Mouse (Mus musculus) small intestine, adult 2 months (tissue): ENCODE measurements around the gene Lrrc34. TPM values are rescaled to one million over a fixed set of nuclear protein-coding genes. Genes with fewer than 3 reads are reported as not detected.
A peak's percentile ranks its signal among the peaks of the same experiment; 100 is the strongest.

Source experiments
- H3K27ac ChIP-seq: fragments of 200-500 bp; 2 replicates; pipeline ENCODE4 v1.5.1; 2012; ENCODE audit warnings: low read depth, low read length, control low read depth, inconsistent platforms; ENCODE audit not compliant: insufficient read depth
- H3K27me3 ChIP-seq: fragments of 200-500 bp; 2 replicates; pipeline ENCODE4 v1.6.1; 2012; ENCODE audit warnings: mild to moderate bottlenecking, moderate library complexity, low read length, inconsistent platforms; ENCODE audit not compliant: control insufficient read depth, insufficient read depth
- H3K36me3 ChIP-seq: fragments of 200-500 bp; 2 replicates; pipeline ENCODE4 v1.6.1; 2012; ENCODE audit warnings: mild to moderate bottlenecking, low read length, control low read depth, inconsistent platforms; ENCODE audit not compliant: control insufficient read depth, insufficient read depth
- H3K4me1 ChIP-seq: fragments of 200-500 bp; 2 replicates; pipeline ENCODE4 v1.6.1; 2012; ENCODE audit warnings: low read length, inconsistent platforms, mixed read lengths; ENCODE audit not compliant: control insufficient read depth, insufficient read depth, insufficient read length
- H3K4me3 ChIP-seq: fragments of 200-500 bp; 2 replicates; pipeline ENCODE4 v1.5.1; 2012; ENCODE audit warnings: low read depth, mild to moderate bottlenecking, control low read depth, inconsistent platforms, low read length, moderate library complexity
- CTCF ChIP-seq: fragments of 200-500 bp; IDR thresholded peaks from 2 replicates; pipeline ENCODE4 v1.5.1; 2012; ENCODE audit warnings: low read depth, mild to moderate bottlenecking, control low read depth, inconsistent platforms, low read length, moderate library complexity, mixed read lengths; ENCODE audit not compliant: insufficient replicate concordance, insufficient read length; ENCODE audit errors: extremely low read depth
- POLR2A ChIP-seq: fragments of 200-500 bp; IDR thresholded peaks from 2 replicates; pipeline ENCODE4 v1.6.1; 2012; ENCODE audit warnings: low read depth, mild to moderate bottlenecking, control low read depth, inconsistent platforms, low read length, moderate library complexity
- WGBS: fragments of 180-500 bp; shearing (Covaris S2); methylation state at CpG from one replicate; pipeline ENCODE4 v1.1.7; 2018; 5-methylcytosine and 5-hydroxymethylcytosine counted together
- polyA plus RNA-seq: library from polyadenylated mRNA; depleted of rRNA; stranded (reverse); fragments of >200 nt; gene quantifications from 2 replicates; pipeline ENCODE4 v1.2.3, GENCODE M21; 2012; rRNA removed

The Lrrc34 gene
- polyA plus RNA-seq, 1 experiment, result not detected

DNA sequence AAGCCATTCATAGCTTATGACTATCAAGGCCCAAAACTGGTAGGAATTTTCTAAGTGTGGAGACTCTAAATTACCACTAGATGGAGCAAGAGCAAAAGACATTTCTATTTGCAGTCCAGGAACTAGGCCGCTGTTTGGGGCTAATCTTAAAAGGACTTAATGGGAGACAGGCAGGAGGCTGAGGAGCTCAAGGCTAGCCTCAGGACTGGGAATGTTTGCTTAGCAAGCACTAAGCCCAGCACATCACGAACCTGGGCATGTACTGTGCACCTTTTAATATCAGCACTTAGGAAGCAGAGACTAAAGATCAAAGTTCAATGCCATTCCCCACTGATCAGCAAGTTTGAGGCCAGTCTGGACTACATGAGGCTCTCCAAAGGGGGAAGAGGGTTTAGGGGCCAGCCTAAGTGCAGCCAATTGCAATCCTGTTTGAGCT is 55.2 kb downstream of the Lrrc34 start:
- Histone ChIP-seq H3K36me3 (no peaks in the 10 kb centered on the region), H3K4me1 (peaks cover 2% of the 10 kb centered on the region; the same call in 1 of the 2 replicates), H3K27me3 (no peaks in the 10 kb centered on the region), H3K4me3 (no peak overlapping the region), H3K27ac (peak overlapping the region; percentile 80)
- WGBS, result 2% methylated on average over 2 of the region's 2 CpGs
- TF ChIP-seq CTCF (peak; percentile 32; the same call in 1 of the 2 replicates), POLR2A (no peak)

DNA sequence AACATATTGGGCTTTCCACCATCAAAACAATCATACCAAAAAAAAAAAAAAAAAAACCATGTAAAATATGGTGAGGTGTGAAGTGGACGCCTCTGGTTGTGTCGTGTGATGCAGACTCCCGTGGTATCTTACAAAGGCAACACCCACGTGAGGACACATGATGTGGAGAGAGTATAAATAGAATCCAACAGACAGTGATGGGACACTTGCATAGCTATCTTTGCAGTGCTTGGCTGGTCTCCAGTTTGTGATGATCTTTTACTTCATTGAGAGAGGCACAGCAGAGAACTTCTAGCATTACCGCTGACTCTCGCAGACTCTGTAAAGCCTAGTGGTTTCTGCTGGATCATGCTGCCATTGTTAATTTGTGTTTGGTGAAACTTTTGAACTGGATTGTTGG is 58.8 kb downstream of the Lrrc34 start:
- H3K27me3 ChIP-seq, result no peaks in the 10 kb centered on the region
- no peak overlapping the region for H3K4me3 ChIP-seq
- 75% methylated on average over 6 of the region's 6 CpGs for WGBS
- H3K27ac ChIP-seq, result no peak overlapping the region
- H3K4me1 ChIP-seq, result peaks cover 2% of the 10 kb centered on the region; the same call in 1 of the 2 replicates
- TF ChIP-seq POLR2A, result no peak
- no peaks in the 10 kb centered on the region for H3K36me3 ChIP-seq

Other genes starting within 250 kb of the Lrrc34 start
- gene Mecom, start 99.9 kb downstream of the Lrrc34 start, polyA plus RNA-seq, result 2.6 and 2.8 TPM in 2 replicates
- not detected in 2 replicates for gene Actrt3, start 47.9 kb downstream of the Lrrc34 start, polyA plus RNA-seq
- gene Mynn, start 45.8 kb downstream of the Lrrc34 start, polyA plus RNA-seq, result 2.1 and 4.3 TPM in 2 replicates
- gene Lrriq4, start 3.4 kb downstream of the Lrrc34 start, polyA plus RNA-seq, result not detected in 2 replicates
- 1.7 and 4.0 TPM in 2 replicates for gene Lrrc31, start 52.0 kb upstream of the Lrrc34 start, polyA plus RNA-seq
- not detected in 2 replicates for gene Samd7, start 98.4 kb upstream of the Lrrc34 start, polyA plus RNA-seq
- 2.7 and 4.6 TPM in 2 replicates for gene Sec62, start 145.0 kb upstream of the Lrrc34 start, polyA plus RNA-seq
- 19.1 and 35.8 TPM in 2 replicates for gene Gpr160, start 208.1 kb upstream of the Lrrc34 start, polyA plus RNA-seq